Mouse (Mus musculus) thymus, adult 2 months (tissue): ENCODE data around the gene Gm9857.

Experiments
- CTCF ChIP-seq: fragments of 200-500 bp; IDR thresholded peaks from 2 replicates; pipeline ENCODE4 v1.5.1; 2012; ENCODE audit warnings: mild to moderate bottlenecking, control low read depth, low read length, moderate library complexity, borderline replicate concordance; ENCODE audit not compliant: control insufficient read depth, poor library complexity, insufficient read depth; ENCODE audit errors: extremely low read depth
- POLR2A ChIP-seq: fragments of 200-500 bp; IDR thresholded peaks from 2 replicates; pipeline ENCODE4 v1.6.1; 2012; ENCODE audit warnings: mild to moderate bottlenecking, low read length, control low read depth, moderate library complexity; ENCODE audit not compliant: control insufficient read depth, poor library complexity, insufficient read depth; ENCODE audit errors: extremely low read depth

GRCm38 (mm10) chr3:108986534-108986933, 46.3 kb upstream of the Gm9857 start:
- TF ChIP-seq CTCF (no peak), POLR2A (no peak)
